In genomic region chr11:75183917-75184570, GRCm38 (mm10) we compare ENCODE assay signal across 17 mouse cellular contexts. TPM values are rescaled to one million over a fixed set of nuclear protein-coding genes. Genes with fewer than 3 reads are reported as not detected.
DNase-seq lines count a peak whose midpoint lies in the region; ATAC-seq and TF ChIP-seq lines count a peak whose summit lies in the region.
"Had no signal": no experiment of that assay in that cellular context is flagged by ENCODE, and none has a peak within 500 bp of the region (broad histone marks: within the 10 kb centered on the region; RNA-seq: fewer than 3 reads in every experiment).

No protein-coding gene starts in this region.

- peak; percentile 4 for DNase-seq in gastrocnemius, postnatal 25 days
- no peak for DNase-seq in gastrocnemius, postnatal 14 days
- DNase-seq in midbrain, embryonic 11.5 days (ENCODE audit: low spot score, missing footprints), result peak; percentile 26
- DNase-seq in layer of hippocampus, adult 2 months (ENCODE audit: low spot score in 2 of 2), result peak; percentile 72 to 81
- DNase-seq in neural tube, embryonic 10.5 days (ENCODE audit: extremely low spot score, low spot score), result no peak
- DNase-seq: cerebellum, adult 11-12 months; cerebellum, postnatal 36 days; heart, adult 18-20 months; kidney, adult 9 months; lung, adult 18-20 months; lung, postnatal 36 days; retina, postnatal 1 day; thymus, postnatal 36 days had no signal

- no peak overlapping the region for H3K27ac ChIP-seq in midbrain, embryonic 11.5 days (ENCODE audit: low read depth, low read length)
- H3K27ac ChIP-seq in midbrain, embryonic 16.5 days (ENCODE audit: low read length), result no peak overlapping the region
- H3K27ac ChIP-seq in layer of hippocampus, adult 2 months, result peak overlapping the region; percentile 94
- H3K27ac ChIP-seq in midbrain, embryonic 15.5 days, result 0 out of 2 replicates have a peak overlapping the region, but pooled peaks have one; percentile 23
- H3K27ac ChIP-seq: limb, embryonic 15.5 days had no signal

- H3K9me3 ChIP-seq in midbrain, embryonic 11.5 days (ENCODE audit: control insufficient read depth, low read length), result no peaks in the 10 kb centered on the region
- H3K9me3 ChIP-seq in midbrain, embryonic 16.5 days (replicated peaks; ENCODE audit: control insufficient read depth, low read length, poor library complexity, severe bottlenecking), result no peaks in the 10 kb centered on the region
- H3K9me3 ChIP-seq in midbrain, embryonic 15.5 days, result no peaks in the 10 kb centered on the region
- H3K9me3 ChIP-seq: limb, embryonic 15.5 days; midbrain, embryonic 12.5 days had no signal

- intact Hi-C loops in gastrocnemius, postnatal 14 days (cut with DNase I; ENCODE audit: low total_unique reads), result no loop called here

- H3K36me3 ChIP-seq in midbrain, embryonic 11.5 days (ENCODE audit: control insufficient read depth, insufficient read depth, low read length), result peaks cover 6% of the 10 kb centered on the region; the same call in 1 of the 2 replicates
- peaks cover 2% of the 10 kb centered on the region; the same call in 1 of the 2 replicates for H3K36me3 ChIP-seq in midbrain, embryonic 16.5 days (ENCODE audit: control insufficient read depth, insufficient read depth, low read length)
- H3K36me3 ChIP-seq in midbrain, embryonic 15.5 days (replicated peaks), result no peaks in the 10 kb centered on the region

- H3K27me3 ChIP-seq in midbrain, embryonic 11.5 days (ENCODE audit: control insufficient read depth, insufficient read depth, low read length), result no peaks in the 10 kb centered on the region
- H3K27me3 ChIP-seq in midbrain, embryonic 16.5 days (ENCODE audit: control insufficient read depth, insufficient read depth, low read depth, low read length), result no peaks in the 10 kb centered on the region
- H3K27me3 ChIP-seq in midbrain, embryonic 15.5 days (replicated peaks), result no peaks in the 10 kb centered on the region
- H3K27me3 ChIP-seq: limb, embryonic 15.5 days; midbrain, embryonic 12.5 days had no signal

- ATAC-seq in midbrain, embryonic 11.5 days (ENCODE audit: low FRiP score), result no peak
- ATAC-seq in midbrain, embryonic 16.5 days, result no peak
- ATAC-seq in midbrain, embryonic 15.5 days (replicated peaks), result no peak

- 82% methylated on average over 2 of the region's 2 CpGs for WGBS in midbrain, embryonic 11.5 days
- WGBS in midbrain, embryonic 16.5 days, result 77% methylated on average over 2 of the region's 2 CpGs
- WGBS in midbrain, embryonic 15.5 days, result 79% methylated on average over 2 of the region's 2 CpGs

- H3K4me1 ChIP-seq in midbrain, embryonic 11.5 days (ENCODE audit: control insufficient read depth, insufficient read depth, low read length), result no peaks in the 10 kb centered on the region
- H3K4me1 ChIP-seq in midbrain, embryonic 16.5 days (ENCODE audit: control insufficient read depth, insufficient read depth, low read length), result peaks cover 4% of the 10 kb centered on the region
- H3K4me1 ChIP-seq in midbrain, embryonic 15.5 days, result peaks cover 16% of the 10 kb centered on the region

- TF ChIP-seq CTCF in layer of hippocampus, adult 2 months (conservative IDR thresholded peaks at IDR 0.05), result no peak

- H3K4me3 ChIP-seq in midbrain, embryonic 11.5 days (ENCODE audit: low read depth, low read length), result no peak overlapping the region
- H3K4me3 ChIP-seq in midbrain, embryonic 16.5 days (ENCODE audit: low read depth, low read length), result no peak overlapping the region
- no peak overlapping the region; the same call in 1 of the 2 replicates for H3K4me3 ChIP-seq in layer of hippocampus, adult 2 months
- H3K4me3 ChIP-seq in midbrain, embryonic 15.5 days, result no peak overlapping the region
- H3K4me3 ChIP-seq: limb, embryonic 15.5 days; midbrain, embryonic 12.5 days had no signal

- H3K4me2 ChIP-seq in midbrain, embryonic 11.5 days, result no peak overlapping the region
- no peak overlapping the region for H3K4me2 ChIP-seq in midbrain, embryonic 16.5 days (ENCODE audit: low read length)
- H3K4me2 ChIP-seq in midbrain, embryonic 15.5 days, result no peak overlapping the region
- H3K4me2 ChIP-seq: limb, embryonic 15.5 days; midbrain, embryonic 12.5 days had no signal

- no peak overlapping the region for H3K9ac ChIP-seq in midbrain, embryonic 11.5 days (ENCODE audit: low read length)
- no peak overlapping the region for H3K9ac ChIP-seq in midbrain, embryonic 16.5 days (ENCODE audit: low read depth, low read length)
- H3K9ac ChIP-seq in midbrain, embryonic 15.5 days, result no peak overlapping the region
- H3K9ac ChIP-seq: limb, embryonic 15.5 days had no signal

RNA-seq across cellular contexts. Expression of gene Ovca2, which starts 5.4 kb away (rescaled TPM):
- 1 to 10 TPM; 2.8 to 3.3 TPM for total RNA-seq in gastrocnemius, postnatal 25 days (2021)
- 1 to 10 TPM; 3.6 to 4.1 TPM for total RNA-seq in gastrocnemius, postnatal 14 days (2021)
- polyA plus RNA-seq in midbrain, embryonic 11.5 days (2014; fragmentation: Nextera tagmentation; extraction: Ambion mirVana), result 28.5 and 29.8 TPM in 2 replicates
- polyA plus RNA-seq in midbrain, embryonic 16.5 days (2015; fragmentation: Nextera tagmentation; extraction: Ambion mirVana), result 13.3 and 14.5 TPM in 2 replicates
- 10 to 100 TPM; 19.3 to 22.4 TPM for total RNA-seq in layer of hippocampus, adult 2 months (2021)
- polyA plus RNA-seq in midbrain, embryonic 15.5 days (2015; fragmentation: Nextera tagmentation; extraction: Ambion mirVana), result 15.4 and 18.3 TPM in 2 replicates

RNA-seq across cellular contexts. Expression of gene Dph1, which starts 7.0 kb away (rescaled TPM):
- 1 to 10 TPM; 5.6 to 5.8 TPM for total RNA-seq in gastrocnemius, postnatal 25 days (2021)
- 1 to 10 TPM; 6.6 to 6.9 TPM for total RNA-seq in gastrocnemius, postnatal 14 days (2021)
- 15.3 and 17.3 TPM in 2 replicates for polyA plus RNA-seq in midbrain, embryonic 11.5 days (2014; fragmentation: Nextera tagmentation; extraction: Ambion mirVana)
- polyA plus RNA-seq in midbrain, embryonic 16.5 days (2015; fragmentation: Nextera tagmentation; extraction: Ambion mirVana), result 12.5 and 14.0 TPM in 2 replicates
- total RNA-seq in layer of hippocampus, adult 2 months (2021), result 10 to 100 TPM; 30.7 to 31.4 TPM
- 13.1 and 14.0 TPM in 2 replicates for polyA plus RNA-seq in midbrain, embryonic 15.5 days (2015; fragmentation: Nextera tagmentation; extraction: Ambion mirVana)

RNA-seq across cellular contexts. Expression of gene Rtn4rl1, which starts 9.5 kb away (rescaled TPM):
- total RNA-seq in gastrocnemius, postnatal 25 days (2021), result 1 to 10 TPM in 1 of 2 experiments, under 1 TPM in 1; 1.00 to 1.7 TPM
- 1 to 10 TPM; 2.1 to 3.0 TPM for total RNA-seq in gastrocnemius, postnatal 14 days (2021)
- 4.6 TPM in 2 replicates for polyA plus RNA-seq in midbrain, embryonic 11.5 days (2014; fragmentation: Nextera tagmentation; extraction: Ambion mirVana)
- polyA plus RNA-seq in midbrain, embryonic 16.5 days (2015; fragmentation: Nextera tagmentation; extraction: Ambion mirVana), result 17.8 and 19.7 TPM in 2 replicates
- 100 to 1,000 TPM; 104 to 110 TPM for total RNA-seq in layer of hippocampus, adult 2 months (2021)
- polyA plus RNA-seq in midbrain, embryonic 15.5 days (2015; fragmentation: Nextera tagmentation; extraction: Ambion mirVana), result 15.7 and 18.3 TPM in 2 replicates

RNA-seq across cellular contexts. Expression of gene Hic1, which starts 14.7 kb away (rescaled TPM):
- total RNA-seq in gastrocnemius, postnatal 25 days (2021), result 1 to 10 TPM; 5.7 to 5.9 TPM
- total RNA-seq in gastrocnemius, postnatal 14 days (2021), result 10 to 100 TPM; 12.3 to 18.9 TPM
- 0.34 and 0.57 TPM in 2 replicates for polyA plus RNA-seq in midbrain, embryonic 11.5 days (2014; fragmentation: Nextera tagmentation; extraction: Ambion mirVana)
- polyA plus RNA-seq in midbrain, embryonic 16.5 days (2015; fragmentation: Nextera tagmentation; extraction: Ambion mirVana), result 1.3 and 1.8 TPM in 2 replicates
- total RNA-seq in layer of hippocampus, adult 2 months (2021), result 1 to 10 TPM; 3.8 to 3.9 TPM
- polyA plus RNA-seq in midbrain, embryonic 15.5 days (2015; fragmentation: Nextera tagmentation; extraction: Ambion mirVana), result 2.8 and 3.2 TPM in 2 replicates

Comparison
In these comparisons a context has a peak if more than half of its experiments do, and no peak if none do; other contexts are left out.
1. DNase-seq: peak in gastrocnemius, postnatal 25 days (single experiment), midbrain, embryonic 11.5 days (single experiment) and layer of hippocampus, adult 2 months (2 of 2); none in gastrocnemius, postnatal 14 days (single experiment) and neural tube, embryonic 10.5 days (single experiment).
2. H3K27ac ChIP-seq: peak in layer of hippocampus, adult 2 months (single experiment) and midbrain, embryonic 15.5 days (single experiment); none in midbrain, embryonic 11.5 days (single experiment) and midbrain, embryonic 16.5 days (single experiment).
3. RNA of gene Dph1, which starts 7.0 kb away (total RNA-seq): 30.7 to 31.4 TPM in layer of hippocampus, adult 2 months; 6.6 to 6.9 TPM in gastrocnemius, postnatal 14 days and 5.6 to 5.8 TPM in gastrocnemius, postnatal 25 days; every median in the first group is over 4 times any median in the second.
4. RNA of gene Rtn4rl1, which starts 9.5 kb away (total RNA-seq): 104 to 110 TPM in layer of hippocampus, adult 2 months; 2.1 to 3.0 TPM in gastrocnemius, postnatal 14 days and 1.00 to 1.7 TPM in gastrocnemius, postnatal 25 days; every median in the first group is over 10 times any median in the second.